Mouse (Mus musculus) neural tube, embryonic 12.5 days (tissue): ENCODE data around the gene Chd5. TPM values are rescaled to one million over a fixed set of nuclear protein-coding genes. Genes with fewer than 3 reads are reported as not detected.

Experiments
- ATAC-seq: fragments of 200-750 bp; cut with Nextera tagmentation; 2 replicates; pipeline ENCODE4 v1.8.0; 2017; ENCODE audit warnings: low read depth, mild to moderate bottlenecking, moderate TSS enrichment, moderate library complexity; ENCODE audit not compliant: low FRiP score
- H3K27ac ChIP-seq: fragments of 300-500 bp; sonication (generic); 2 replicates; pipeline ENCODE4 v1.5.1; 2016
- H3K27me3 ChIP-seq: fragments of 300-500 bp; sonication (generic); replicated peaks from 2 replicates; pipeline ENCODE4 v1.6.1; 2016; ENCODE audit warnings: mild to moderate bottlenecking
- H3K36me3 ChIP-seq: fragments of 300-500 bp; sonication (generic); 2 replicates; pipeline ENCODE4 v1.6.1; 2016; ENCODE audit warnings: mild to moderate bottlenecking
- H3K4me1 ChIP-seq: fragments of 300-500 bp; sonication (generic); 2 replicates; pipeline ENCODE4 v1.6.1; 2016
- H3K4me2 ChIP-seq: fragments of 300-500 bp; sonication (generic); replicated peaks from 2 replicates; pipeline ENCODE4 v1.6.1; 2016; ENCODE audit warnings: mild to moderate bottlenecking
- H3K4me3 ChIP-seq: fragments of 300-500 bp; sonication (generic); 2 replicates; pipeline ENCODE4 v1.5.1; 2016
- H3K9ac ChIP-seq: fragments of 300-500 bp; sonication (generic); 2 replicates; pipeline ENCODE4 v1.6.1; 2016; ENCODE audit warnings: mild to moderate bottlenecking
- H3K9me3 ChIP-seq: fragments of 300-500 bp; sonication (generic); 2 replicates; pipeline ENCODE4 v1.6.1; 2016; ENCODE audit warnings: mild to moderate bottlenecking
- WGBS: fragments of 180-500 bp; shearing (Covaris S2); methylation state at CpG from one replicate; pipeline ENCODE4 v1.1.7; 2016; 5-methylcytosine and 5-hydroxymethylcytosine counted together
- polyA plus RNA-seq: library from polyadenylated mRNA; unstranded; fragments of >200 nt; fragmentation: Nextera tagmentation; extraction: Ambion mirVana; gene quantifications from 2 replicates; pipeline ENCODE4 v1.2.1, GENCODE M21; 2016

The Chd5 gene
- polyA plus RNA-seq, 1 experiment from 2014 or later: 6.1 TPM

GRCm38 (mm10) chr4:152300375-152300774 lies 38.1 kb upstream of the Chd5 start:
- H3K4me2 ChIP-seq: no peak overlapping the region
- no peaks in the 10 kb centered on the region for H3K9me3 ChIP-seq
- H3K27ac ChIP-seq: no peak overlapping the region
- peaks cover 45% of the 10 kb centered on the region for H3K36me3 ChIP-seq
- H3K9ac ChIP-seq: no peak overlapping the region
- no peak overlapping the region for H3K4me3 ChIP-seq
- H3K4me1 ChIP-seq: peaks cover 10% of the 10 kb centered on the region
- H3K27me3 ChIP-seq: peaks cover 7% of the 10 kb centered on the region
- 95% methylated on average over 8 of the region's 8 CpGs for WGBS
- no peak for ATAC-seq

- peaks cover 45% of the 10 kb centered on the region for H3K36me3 ChIP-seq
- WGBS: 81% methylated on average over 11 of the region's 11 CpGs
These were observed 36.4 kb upstream of the Chd5 start for GRCm38 (mm10) chr4:152302012-152302411.

GRCm38 (mm10) chr4:152303172-152303571 lies 35.3 kb upstream of the Chd5 start:
- Histone ChIP-seq H3K9ac (no peak overlapping the region), H3K9me3 (no peaks in the 10 kb centered on the region), H3K4me3 (no peak overlapping the region), H3K4me1 (peaks cover 12% of the 10 kb centered on the region; the same call in 1 of the 2 replicates), H3K4me2 (no peak overlapping the region), H3K27ac (no peak overlapping the region), H3K36me3 (peaks cover 45% of the 10 kb centered on the region), H3K27me3 (no peaks in the 10 kb centered on the region)
- ATAC-seq: no peak
- WGBS: 92% methylated on average over 10 of the region's 10 CpGs

More at GRCm38 (mm10) chr4:152302012-152302411, 36.4 kb upstream of the Chd5 start:
- peaks cover 18% of the 10 kb centered on the region for H3K4me1 ChIP-seq
- no peaks in the 10 kb centered on the region for H3K9me3 ChIP-seq
- no peak overlapping the region for H3K4me2 ChIP-seq
- ATAC-seq: no peak
- no peaks in the 10 kb centered on the region for H3K27me3 ChIP-seq
- H3K9ac ChIP-seq: no peak overlapping the region
- no peak overlapping the region for H3K4me3 ChIP-seq
- H3K27ac ChIP-seq: no peak overlapping the region

- no peak for ATAC-seq
- peaks cover 8% of the 10 kb centered on the region; the same call in 1 of the 2 replicates for H3K4me1 ChIP-seq
- 93% methylated on average over 6 of the region's 6 CpGs for WGBS
- no peak overlapping the region for H3K9ac ChIP-seq
- no peak overlapping the region for H3K4me3 ChIP-seq
- no peak overlapping the region for H3K4me2 ChIP-seq
- H3K27ac ChIP-seq: no peak overlapping the region
- no peaks in the 10 kb centered on the region for H3K9me3 ChIP-seq
- peaks cover 49% of the 10 kb centered on the region for H3K36me3 ChIP-seq
- H3K27me3 ChIP-seq: peaks cover 6% of the 10 kb centered on the region
These were observed 33.8 kb upstream of the Chd5 start for GRCm38 (mm10) chr4:152304685-152305084.

- WGBS: 73% methylated on average over 6 of the region's 6 CpGs
- H3K4me3 ChIP-seq: no peak overlapping the region
- H3K27me3 ChIP-seq: peaks cover 19% of the 10 kb centered on the region
- H3K4me2 ChIP-seq: no peak overlapping the region
- peaks cover 37% of the 10 kb centered on the region for H3K36me3 ChIP-seq
- peaks cover 8% of the 10 kb centered on the region; the same call in 1 of the 2 replicates for H3K4me1 ChIP-seq
- no peak overlapping the region for H3K9ac ChIP-seq
- H3K27ac ChIP-seq: no peak overlapping the region
- no peak for ATAC-seq
- H3K9me3 ChIP-seq: no peaks in the 10 kb centered on the region
These were observed 32.5 kb upstream of the Chd5 start for GRCm38 (mm10) chr4:152305991-152306390.

GRCm38 (mm10) chr4:152307542-152307941 lies 30.9 kb upstream of the Chd5 start:
- H3K27me3 ChIP-seq: peaks cover 35% of the 10 kb centered on the region
- H3K9ac ChIP-seq: no peak overlapping the region
- H3K4me1 ChIP-seq: peaks cover 8% of the 10 kb centered on the region; the same call in 1 of the 2 replicates
- H3K9me3 ChIP-seq: no peaks in the 10 kb centered on the region
- no peak overlapping the region for H3K4me2 ChIP-seq
- no peak overlapping the region for H3K27ac ChIP-seq
- WGBS: 84% methylated on average over 9 of the region's 9 CpGs
- peaks cover 30% of the 10 kb centered on the region for H3K36me3 ChIP-seq
- no peak overlapping the region for H3K4me3 ChIP-seq
- no peak for ATAC-seq

GRCm38 (mm10) chr4:152312186-152312585 lies 26.3 kb upstream of the Chd5 start:
- Histone ChIP-seq H3K9me3 (no peaks in the 10 kb centered on the region), H3K9ac (no peak overlapping the region), H3K4me1 (peaks cover 21% of the 10 kb centered on the region), H3K4me3 (no peak overlapping the region), H3K27me3 (peaks cover 81% of the 10 kb centered on the region), H3K4me2 (peak overlapping the region; percentile 59; the same call in 1 of the 2 replicates), H3K27ac (no peak overlapping the region), H3K36me3 (peaks cover 5% of the 10 kb centered on the region)
- 1% methylated on average over 14 of the region's 14 CpGs for WGBS
- no peak for ATAC-seq

- Histone ChIP-seq H3K4me3 (peak overlapping the region; percentile 26), H3K36me3 (peaks cover 5% of the 10 kb centered on the region), H3K4me1 (peaks cover 21% of the 10 kb centered on the region), H3K27me3 (peaks cover 92% of the 10 kb centered on the region), H3K4me2 (peak overlapping the region; percentile 59), H3K9me3 (no peaks in the 10 kb centered on the region), H3K9ac (peak overlapping the region; percentile 26; the same call in 1 of the 2 replicates), H3K27ac (no peak overlapping the region)
- 0% methylated on average over 29 of the region's 29 CpGs for WGBS
- peak; percentile 32; the same call in 1 of the 2 replicates for ATAC-seq
These were observed 25.2 kb upstream of the Chd5 start for GRCm38 (mm10) chr4:152313211-152313632.

GRCm38 (mm10) chr4:152313934-152314333 lies 24.5 kb upstream of the Chd5 start:
- H3K9me3 ChIP-seq: no peaks in the 10 kb centered on the region
- no peak overlapping the region for H3K27ac ChIP-seq
- peaks cover 27% of the 10 kb centered on the region for H3K4me1 ChIP-seq
- H3K4me2 ChIP-seq: peak overlapping the region; percentile 59
- no peak overlapping the region for H3K9ac ChIP-seq
- peaks cover 99% of the 10 kb centered on the region for H3K27me3 ChIP-seq
- H3K4me3 ChIP-seq: no peak overlapping the region
- no peak for ATAC-seq
- H3K36me3 ChIP-seq: no peaks in the 10 kb centered on the region

- WGBS: 1% methylated on average over 43 of the region's 43 CpGs
- Histone ChIP-seq H3K4me1 (peaks cover 29% of the 10 kb centered on the region), H3K27ac (no peak overlapping the region), H3K9ac (no peak overlapping the region), H3K27me3 (peaks cover 84% of the 10 kb centered on the region), H3K4me2 (peak overlapping the region; percentile 55), H3K36me3 (no peaks in the 10 kb centered on the region), H3K9me3 (no peaks in the 10 kb centered on the region), H3K4me3 (peak overlapping the region; percentile 22; the same call in 1 of the 2 replicates)
- ATAC-seq: no peak
These were observed 22.8 kb upstream of the Chd5 start for GRCm38 (mm10) chr4:152315498-152316213.

- Histone ChIP-seq H3K4me2 (no peak overlapping the region), H3K27me3 (peaks cover 65% of the 10 kb centered on the region), H3K27ac (no peak overlapping the region), H3K36me3 (no peaks in the 10 kb centered on the region), H3K4me3 (no peak overlapping the region), H3K4me1 (peaks cover 28% of the 10 kb centered on the region), H3K9ac (no peak overlapping the region), H3K9me3 (no peaks in the 10 kb centered on the region)
- WGBS: 81% methylated on average over 6 of the region's 6 CpGs
- ATAC-seq: no peak
These were observed 20.8 kb upstream of the Chd5 start for GRCm38 (mm10) chr4:152317631-152318033.

- WGBS: 4% methylated on average over 26 of the region's 26 CpGs
- H3K4me1 ChIP-seq: peaks cover 18% of the 10 kb centered on the region
- peaks cover 54% of the 10 kb centered on the region for H3K27me3 ChIP-seq
- H3K27ac ChIP-seq: no peak within 1 kb of the TSS
- H3K9me3 ChIP-seq: no peaks in the 10 kb centered on the region
- H3K36me3 ChIP-seq: no peaks in the 10 kb centered on the region
- no peak within 1 kb of the TSS; the same call in 1 of the 2 replicates for H3K4me3 ChIP-seq
- H3K9ac ChIP-seq: no peak within 1 kb of the TSS
- no peak for ATAC-seq
- peak within 1 kb of the TSS; percentile 46 for H3K4me2 ChIP-seq
These were observed 19.8 kb upstream of the Chd5 start, which contains the start of gene Rnf207 for GRCm38 (mm10) chr4:152318517-152319234. Gene Rnf207 (minus strand): TSS chr4:152318993.
